Mouse (Mus musculus): ENCODE data around the gene Unc5b.

Gene Unc5b

GRCm38 (mm10) chr10:60800295-60801167 is 30.9 kb downstream of the Unc5b start:
- DNase-seq (ENCODE audit: low spot score) = no peak

DNA sequence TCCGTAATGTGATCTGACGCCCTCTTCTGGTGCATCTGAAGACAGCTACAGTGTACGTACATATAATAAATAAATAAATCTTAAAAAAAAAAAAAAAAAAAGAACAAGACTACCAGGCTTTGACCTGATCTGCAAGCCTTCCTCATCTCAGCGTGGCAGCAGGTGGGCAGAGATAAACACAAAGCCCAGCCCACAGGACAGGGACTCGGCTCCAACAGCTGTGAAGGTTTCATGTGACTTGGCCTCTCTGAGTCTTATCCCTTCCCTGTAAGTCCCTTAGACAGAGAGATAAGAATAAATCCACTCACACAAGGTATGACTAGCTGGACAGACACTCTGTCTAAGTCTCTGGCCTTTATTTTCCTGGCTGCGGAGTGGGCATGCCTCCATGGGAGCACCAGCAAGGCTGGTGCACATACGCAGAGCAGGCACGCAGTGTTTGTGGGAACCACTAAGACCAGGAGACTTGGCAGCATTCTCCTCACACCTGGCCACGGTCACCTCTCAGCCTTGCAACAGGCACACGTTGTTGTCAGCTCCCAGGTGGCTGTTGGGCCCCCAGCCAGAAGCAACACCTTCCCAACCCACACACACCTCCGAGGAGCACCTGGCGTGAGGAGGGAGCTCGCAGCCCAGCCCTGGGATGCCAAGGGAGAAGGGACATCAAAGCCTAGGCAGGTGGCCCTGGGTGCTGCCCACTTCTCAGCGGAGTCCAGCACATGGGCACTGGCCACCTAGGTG is 33.5 kb downstream of the Unc5b start:
- DNase-seq (ENCODE audit: low spot score) = no peak

- no peak for DNase-seq (ENCODE audit: low spot score)
These were observed 34.9 kb downstream of the Unc5b start for GRCm38 (mm10) chr10:60796474-60796873.

- DNase-seq (ENCODE audit: low spot score) = no peak
These were observed 35.4 kb downstream of the Unc5b start for GRCm38 (mm10) chr10:60796028-60796427.

GRCm38 (mm10) chr10:60794792-60795191 is 36.6 kb downstream of the Unc5b start:
- DNase-seq (ENCODE audit: low spot score) = no peak

GRCm38 (mm10) chr10:60794374-60794773 is 37.0 kb downstream of the Unc5b start:
- DNase-seq (ENCODE audit: low spot score) = no peak

DNA sequence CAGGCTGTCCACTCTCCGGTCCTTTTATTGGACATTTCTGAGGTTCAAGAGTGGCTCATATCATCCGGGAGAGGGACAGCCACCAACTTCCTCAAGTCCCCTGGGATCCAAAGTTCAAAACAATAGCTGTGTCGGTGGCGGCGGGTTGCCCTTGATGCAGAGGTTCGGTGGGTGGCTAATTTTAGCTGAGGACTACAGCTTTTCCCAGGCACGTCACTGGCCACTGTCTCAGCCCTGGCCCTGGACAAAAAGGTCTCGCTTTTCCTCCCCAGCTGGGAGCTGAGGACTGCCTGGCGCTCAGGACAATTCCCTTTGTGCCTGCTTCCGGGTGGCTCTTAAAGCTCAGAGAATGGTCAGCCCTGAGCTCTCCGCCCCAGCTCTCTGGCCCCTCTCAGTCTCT is 38.5 kb downstream of the Unc5b start:
- DNase-seq (ENCODE audit: low spot score) = no peak

DNA sequence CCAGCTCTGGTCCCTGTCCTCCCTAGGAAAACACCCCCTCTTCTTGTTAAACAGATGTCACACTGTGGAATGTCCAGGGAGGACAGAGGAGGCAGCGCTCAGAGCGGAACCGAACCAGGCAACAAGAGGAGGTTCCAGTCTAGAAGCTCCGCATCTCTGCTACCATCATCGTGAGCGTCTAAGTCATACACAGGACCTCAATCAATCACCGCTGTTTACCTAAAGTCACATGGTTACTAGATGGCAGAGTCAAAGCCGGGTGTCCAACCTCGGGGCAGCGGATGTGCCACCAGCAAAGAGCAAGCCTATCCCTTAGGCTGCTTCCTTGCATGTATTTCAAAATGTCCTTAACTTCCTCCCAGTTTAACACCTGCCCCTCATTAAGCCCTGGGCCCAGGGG is 39.0 kb downstream of the Unc5b start:
- no peak for DNase-seq (ENCODE audit: low spot score)

GRCm38 (mm10) chr10:60790912-60791311 is 40.5 kb downstream of the Unc5b start:
- DNase-seq (ENCODE audit: low spot score) = no peak

DNA sequence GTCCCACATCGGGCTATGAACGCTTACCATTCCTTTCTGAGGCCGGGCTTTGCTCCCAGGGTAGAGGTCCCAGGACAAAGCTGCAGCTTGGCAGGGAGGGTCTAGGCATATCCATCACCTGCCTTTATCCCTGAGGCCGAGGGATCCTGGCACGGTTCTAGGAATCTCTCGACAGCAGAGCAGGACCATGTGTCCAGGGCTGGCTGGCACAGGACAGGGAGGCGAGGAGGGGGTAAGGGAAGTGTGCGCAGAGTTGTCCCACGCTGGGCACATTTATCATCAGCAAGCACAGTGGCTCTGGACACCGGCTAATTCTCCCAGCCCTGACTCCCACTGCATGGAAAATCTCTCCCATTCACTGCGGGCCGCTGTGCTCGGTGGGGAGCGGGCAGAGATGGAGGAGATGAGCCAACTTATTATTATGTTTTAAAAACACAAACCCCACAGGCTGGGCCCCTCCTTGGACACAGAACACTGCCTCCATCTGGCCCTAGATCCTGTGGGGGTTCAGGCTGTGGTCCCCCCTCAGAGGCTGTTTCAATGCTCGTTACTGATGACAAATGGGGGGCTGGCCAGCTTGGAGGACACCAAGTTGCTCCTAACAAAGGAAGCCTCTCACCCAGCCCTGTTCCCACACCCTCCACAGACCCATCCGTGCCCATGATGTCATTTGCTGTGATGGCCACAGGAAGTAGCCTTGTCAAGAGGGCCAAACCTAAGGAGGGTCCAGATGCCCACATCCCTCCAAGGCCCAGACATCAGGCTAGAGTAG is 43.9 kb downstream of the Unc5b start:
- DNase-seq (ENCODE audit: low spot score) = no peak

GRCm38 (mm10) chr10:60783608-60784007 is 47.8 kb downstream of the Unc5b start:
- no peak for DNase-seq (ENCODE audit: low spot score)

- DNase-seq (ENCODE audit: low spot score) = peak; percentile 59
These were observed 51.8 kb downstream of the Unc5b start for GRCm38 (mm10) chr10:60779628-60780027.

- DNase-seq (ENCODE audit: low spot score) = no peak
These were observed 52.8 kb downstream of the Unc5b start for GRCm38 (mm10) chr10:60778542-60778941.

DNA sequence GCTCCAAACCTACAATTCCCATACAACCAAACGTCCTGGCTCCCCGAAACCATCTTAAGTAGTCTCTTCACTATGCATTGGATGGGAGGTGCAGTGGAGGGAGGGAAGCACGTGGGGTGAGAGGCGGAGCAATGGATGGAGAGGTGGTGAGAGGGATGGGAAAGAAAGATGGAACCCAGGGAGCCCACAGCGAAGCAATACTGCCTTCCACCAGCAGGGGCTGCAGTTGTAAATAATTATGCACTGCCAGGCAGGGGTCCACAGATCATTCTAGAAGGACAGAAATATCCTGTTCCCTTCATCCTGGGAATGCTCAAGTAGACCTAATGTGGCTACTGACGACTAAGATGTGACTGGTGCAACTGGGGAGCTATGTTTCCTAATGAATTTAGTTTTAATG is 55.9 kb downstream of the Unc5b start:
- no peak for DNase-seq (ENCODE audit: low spot score)

DNA sequence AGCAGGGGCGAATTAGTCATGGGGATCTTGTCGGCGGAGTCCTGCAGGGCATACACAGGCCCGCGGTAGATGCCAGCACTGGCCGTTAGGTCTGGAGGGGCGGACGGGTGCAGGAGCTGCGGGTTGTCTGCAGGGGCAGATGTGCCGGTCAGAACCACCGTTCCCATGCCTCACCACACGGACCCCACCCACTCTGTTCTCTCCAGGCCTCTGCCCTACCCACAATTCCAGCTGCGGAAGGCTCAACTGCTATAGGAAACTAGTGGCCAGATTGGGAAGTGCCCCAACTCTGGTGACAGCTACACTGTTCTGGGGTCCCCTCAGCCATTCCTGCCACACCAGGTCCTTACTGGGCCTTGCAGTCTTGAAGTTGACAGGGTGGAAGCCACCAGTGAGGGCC is 56.8 kb downstream of the Unc5b start:
- no peak for DNase-seq (ENCODE audit: low spot score)

DNA sequence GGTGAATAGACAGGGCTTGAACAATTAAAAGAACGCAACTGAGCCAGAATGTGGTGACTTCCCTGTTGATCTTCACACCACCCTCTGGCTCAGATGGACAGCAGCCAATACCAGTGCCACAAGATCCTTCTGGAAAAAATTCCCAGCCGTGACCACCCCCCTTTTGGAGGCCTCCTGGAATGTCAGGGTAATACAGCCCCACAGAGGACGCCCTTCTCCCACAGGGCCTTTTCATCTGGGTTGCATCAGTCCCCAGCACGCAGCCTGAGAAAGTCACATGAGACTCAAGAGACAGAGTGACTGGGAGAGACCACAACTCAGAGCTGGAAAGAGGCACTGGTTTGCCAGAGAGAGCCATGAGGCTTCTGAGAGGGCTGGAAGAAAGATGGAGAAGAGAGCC is 60.5 kb downstream of the Unc5b start:
- DNase-seq (ENCODE audit: low spot score) = no peak

DNA sequence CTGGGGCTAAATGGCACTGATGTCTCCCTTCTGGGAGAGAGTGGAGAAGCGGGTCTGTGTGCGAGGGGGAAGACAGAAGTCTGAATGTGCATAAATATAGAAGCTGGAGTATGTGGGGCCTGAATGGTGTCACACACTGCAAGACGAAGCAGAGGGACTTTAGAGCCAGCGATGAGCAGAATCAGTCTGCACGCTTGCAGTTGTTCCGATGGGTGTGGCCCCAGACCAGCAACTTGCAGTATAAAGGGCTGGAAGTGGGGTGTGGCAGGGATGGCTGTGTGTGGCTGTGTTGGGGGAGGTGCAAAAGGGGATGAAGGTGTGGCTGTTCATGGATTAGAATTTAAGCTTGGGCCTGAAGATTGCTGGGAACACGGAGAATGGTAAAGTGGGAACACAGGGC is 62.8 kb downstream of the Unc5b start:
- no peak for DNase-seq (ENCODE audit: low spot score)

DNA sequence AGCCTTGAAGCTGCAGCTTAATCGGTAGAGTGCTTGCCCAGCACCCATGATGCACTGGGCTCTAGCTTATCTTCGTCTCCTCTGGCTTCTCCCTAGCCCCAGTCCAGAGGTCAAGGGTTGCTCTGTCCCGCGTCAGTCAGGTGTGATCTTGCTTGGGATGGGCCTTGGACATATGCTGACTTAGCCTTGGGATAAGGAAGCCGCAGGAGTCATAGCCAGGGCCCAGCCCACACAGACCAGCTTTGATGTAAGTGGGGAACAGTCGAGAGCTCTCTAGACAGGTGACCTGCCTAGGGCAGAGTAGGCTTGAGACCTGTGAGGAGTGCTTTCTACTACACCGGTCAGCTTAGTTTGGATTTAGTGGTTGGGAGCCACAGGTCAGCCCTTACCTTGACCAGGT is 64.0 kb downstream of the Unc5b start:
- no peak for DNase-seq (ENCODE audit: low spot score)

- no peak for DNase-seq (ENCODE audit: low spot score)
These were observed 69.3 kb downstream of the Unc5b start for GRCm38 (mm10) chr10:60762126-60762525.

DNA sequence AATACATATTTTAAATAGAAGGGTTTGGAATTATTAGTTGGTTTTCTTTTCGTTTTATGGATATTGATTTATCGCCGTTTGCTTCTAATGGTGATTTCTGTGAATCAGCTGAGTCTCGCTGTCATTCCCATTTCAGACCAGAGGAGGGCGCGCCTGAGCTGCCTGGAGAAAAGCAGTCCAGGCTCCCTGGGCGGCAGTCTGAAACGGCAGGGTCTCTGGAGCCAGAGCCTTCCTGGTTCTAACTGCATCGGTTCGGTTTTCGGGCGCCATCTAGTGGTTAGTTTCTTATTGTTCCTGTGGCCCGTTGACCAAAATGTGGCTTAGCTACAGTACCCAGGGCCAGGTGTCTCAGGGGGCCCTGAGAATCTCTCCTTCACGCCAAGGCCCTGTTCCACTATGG is 71.0 kb downstream of the Unc5b start:
- peak; percentile 94 for DNase-seq (ENCODE audit: low spot score)

DNA sequence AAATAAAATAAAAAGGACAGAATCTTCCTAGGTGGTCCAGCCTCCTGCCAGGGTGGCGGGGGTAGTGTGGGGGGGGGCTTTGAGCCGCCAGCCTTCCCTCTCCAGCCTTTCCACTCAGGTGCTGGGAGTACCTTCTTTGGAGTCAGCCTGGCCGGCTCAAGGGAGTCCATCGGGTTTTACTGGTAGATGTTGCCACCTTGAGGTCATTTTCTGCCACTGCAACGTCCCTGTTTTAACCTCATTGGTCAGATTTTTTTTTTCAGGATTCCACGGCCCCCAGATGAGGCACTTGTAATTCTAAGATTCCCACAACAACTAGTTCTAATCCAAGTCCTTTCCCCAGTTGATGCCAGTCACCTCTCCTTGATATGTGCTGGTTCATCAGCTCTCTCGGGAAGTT is 74.4 kb downstream of the Unc5b start:
- DNase-seq (ENCODE audit: low spot score) = peak; percentile 42

DNA sequence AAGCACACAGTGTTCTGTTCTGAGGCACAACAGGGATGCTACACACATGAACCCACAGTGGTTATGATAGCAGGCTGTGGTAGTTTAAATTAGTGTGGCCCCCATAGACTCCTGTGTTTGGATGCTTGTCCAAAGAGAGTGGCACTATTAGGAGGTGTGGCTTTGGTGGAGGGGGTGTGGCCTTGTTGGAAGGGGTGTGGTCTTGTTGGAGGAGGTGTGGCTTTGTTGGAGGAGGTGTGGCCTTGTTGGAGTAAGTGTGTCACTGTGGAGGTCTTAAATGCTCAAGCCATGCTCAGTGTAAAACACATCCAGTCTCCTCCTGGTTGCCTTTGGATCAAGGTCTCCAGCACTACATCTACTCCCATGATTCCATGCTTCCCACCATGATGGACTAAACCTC is 75.2 kb downstream of the Unc5b start:
- DNase-seq (ENCODE audit: low spot score) = no peak

DNA sequence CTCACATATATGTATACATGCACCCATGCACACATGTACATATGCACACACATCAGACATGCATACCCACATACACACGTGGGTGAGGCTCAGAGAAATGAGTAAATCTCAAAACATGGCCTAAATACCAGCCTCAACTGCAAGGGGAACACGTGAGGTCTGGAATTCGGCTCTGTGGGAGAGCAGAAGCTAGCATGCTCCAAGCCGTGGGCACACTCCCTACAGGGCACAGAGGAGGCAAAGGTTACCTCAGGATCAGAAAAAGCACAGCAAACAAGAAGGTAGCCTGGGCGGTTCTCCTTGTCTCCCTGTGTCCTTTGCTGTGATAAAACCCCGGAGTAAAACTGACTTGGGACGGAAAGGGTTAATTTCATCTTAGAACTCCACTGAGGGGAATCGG is 77.4 kb downstream of the Unc5b start:
- DNase-seq (ENCODE audit: low spot score) = no peak
